Mouse (Mus musculus) intestine, postnatal 0 days (tissue): ENCODE measurements around the gene Ccdc40. TPM values are rescaled to one million over a fixed set of nuclear protein-coding genes. Genes with fewer than 3 reads are reported as not detected.

Source experiments
- ATAC-seq: fragments of 200-750 bp; cut with Nextera tagmentation; 2 replicates; pipeline ENCODE4 v1.8.0; 2017; ENCODE audit warnings: mild to moderate bottlenecking, moderate TSS enrichment, moderate library complexity
- H3K27ac ChIP-seq: fragments of 300-500 bp; sonication (generic); 2 replicates; pipeline ENCODE4 v1.5.1; 2014; ENCODE audit warnings: mild to moderate bottlenecking, low read depth, low read length, moderate library complexity
- H3K27me3 ChIP-seq: fragments of 300-500 bp; sonication (generic); replicated peaks from 2 replicates; pipeline ENCODE4 v1.6.1; 2014; ENCODE audit warnings: low read length, mixed read lengths; ENCODE audit not compliant: control insufficient read depth, insufficient read depth
- H3K36me3 ChIP-seq: fragments of 300-500 bp; sonication (generic); 2 replicates; pipeline ENCODE4 v1.6.1; 2014; ENCODE audit warnings: mild to moderate bottlenecking, moderate library complexity; ENCODE audit not compliant: control insufficient read depth, insufficient read depth
- H3K4me1 ChIP-seq: fragments of 300-500 bp; sonication (generic); replicated peaks from 2 replicates; pipeline ENCODE4 v1.6.1; 2014; ENCODE audit warnings: antibody characterized with exemption, low read length, mixed read lengths; ENCODE audit not compliant: control insufficient read depth, insufficient read depth
- H3K4me2 ChIP-seq: fragments of 300-500 bp; sonication (generic); replicated peaks from 2 replicates; pipeline ENCODE4 v1.6.1; 2014; ENCODE audit warnings: low read depth, mild to moderate bottlenecking, moderate library complexity
- H3K4me3 ChIP-seq: fragments of 300-500 bp; sonication (generic); 2 replicates; pipeline ENCODE4 v1.5.1; 2014; ENCODE audit warnings: low read depth, low read length
- H3K9ac ChIP-seq: fragments of 300-500 bp; sonication (generic); 2 replicates; pipeline ENCODE4 v1.6.1; 2014; ENCODE audit warnings: mild to moderate bottlenecking, low read depth, low read length
- H3K9me3 ChIP-seq: fragments of 300-500 bp; sonication (generic); 2 replicates; pipeline ENCODE4 v1.6.1; 2016; ENCODE audit warnings: mixed run types; ENCODE audit not compliant: control insufficient read depth
- CTCF ChIP-seq: sonication (generic); IDR thresholded peaks from 2 replicates; pipeline ENCODE4 v1.5.1; 2016; ENCODE audit warnings: low read depth, mild to moderate bottlenecking, control low read depth, antibody characterized with exemption, moderate library complexity
- WGBS: fragments of 180-500 bp; shearing (Covaris S2); extraction: QIAGEN DNeasy Blood & Tissue Kit; methylation state at CpG from one replicate; pipeline ENCODE4 v1.1.7; 2014; 5-methylcytosine and 5-hydroxymethylcytosine counted together
- polyA plus RNA-seq: library from polyadenylated mRNA; unstranded; fragments of >200 nt; fragmentation: Nextera tagmentation; extraction: Ambion mirVana; gene quantifications from 2 replicates; pipeline ENCODE4 v1.2.1, GENCODE M21; 2015

Gene Ccdc40
- polyA plus RNA-seq, 1 experiment from 2014 or later = 1.5 TPM

DNA sequence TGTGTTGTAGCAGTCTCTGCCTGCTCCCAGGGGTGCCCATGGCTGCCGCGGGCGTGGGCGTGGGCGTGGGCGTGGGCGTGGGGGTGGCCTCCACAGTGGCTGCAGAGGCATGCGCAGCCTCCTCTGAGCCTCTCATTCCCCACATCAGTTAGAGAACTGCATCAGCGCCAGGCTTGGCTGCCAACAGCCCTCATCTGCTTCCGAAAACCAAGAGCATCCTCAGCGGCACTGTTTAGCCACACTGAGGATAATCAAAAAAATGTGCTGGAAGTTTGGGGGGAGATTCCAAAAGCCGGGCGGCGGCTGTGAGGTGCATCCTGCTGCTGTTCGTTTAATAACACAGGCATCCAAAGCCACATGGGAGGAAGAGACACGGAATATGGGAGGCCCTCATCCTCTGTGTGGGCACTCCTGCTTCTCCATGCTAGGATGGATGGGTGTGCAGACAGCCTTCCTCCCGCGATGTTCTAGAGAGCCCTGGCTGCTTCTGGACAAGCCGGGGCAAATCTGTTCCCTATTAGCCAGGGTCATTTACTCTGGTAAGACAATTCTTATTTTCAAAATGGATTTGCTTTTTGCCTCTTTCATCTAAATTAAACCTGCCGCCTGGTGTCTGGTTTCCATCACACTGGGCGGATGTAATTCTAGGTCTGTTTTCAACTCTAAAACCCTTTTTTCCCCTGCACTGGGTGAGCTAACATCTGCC, 16.6 kb upstream of the Ccdc40 start:
- no peak overlapping the region for H3K4me3 ChIP-seq
- H3K9me3 ChIP-seq = no peaks in the 10 kb centered on the region
- no peak overlapping the region for H3K9ac ChIP-seq
- H3K36me3 ChIP-seq = peaks cover 21% of the 10 kb centered on the region; the same call in 1 of the 2 replicates
- TF ChIP-seq CTCF = no peak
- H3K4me1 ChIP-seq = peaks cover 13% of the 10 kb centered on the region
- no peaks in the 10 kb centered on the region for H3K27me3 ChIP-seq
- no peak for ATAC-seq
- no peak overlapping the region for H3K4me2 ChIP-seq
- H3K27ac ChIP-seq = no peak overlapping the region
- 83% methylated on average over 21 of the region's 21 CpGs for WGBS

GRCm38 (mm10) chr11:119213166-119213885, 15.0 kb upstream of the Ccdc40 start:
- 49% methylated on average over 19 of the region's 19 CpGs for WGBS
- Histone ChIP-seq H3K4me1 (peaks cover 13% of the 10 kb centered on the region), H3K9me3 (no peaks in the 10 kb centered on the region), H3K27ac (no peak overlapping the region), H3K4me3 (no peak overlapping the region), H3K4me2 (peak overlapping the region; percentile 17; the same call in 1 of the 2 replicates), H3K27me3 (no peaks in the 10 kb centered on the region), H3K36me3 (peaks cover 12% of the 10 kb centered on the region; the same call in 1 of the 2 replicates), H3K9ac (no peak overlapping the region)
- TF ChIP-seq CTCF = no peak
- no peak for ATAC-seq

DNA sequence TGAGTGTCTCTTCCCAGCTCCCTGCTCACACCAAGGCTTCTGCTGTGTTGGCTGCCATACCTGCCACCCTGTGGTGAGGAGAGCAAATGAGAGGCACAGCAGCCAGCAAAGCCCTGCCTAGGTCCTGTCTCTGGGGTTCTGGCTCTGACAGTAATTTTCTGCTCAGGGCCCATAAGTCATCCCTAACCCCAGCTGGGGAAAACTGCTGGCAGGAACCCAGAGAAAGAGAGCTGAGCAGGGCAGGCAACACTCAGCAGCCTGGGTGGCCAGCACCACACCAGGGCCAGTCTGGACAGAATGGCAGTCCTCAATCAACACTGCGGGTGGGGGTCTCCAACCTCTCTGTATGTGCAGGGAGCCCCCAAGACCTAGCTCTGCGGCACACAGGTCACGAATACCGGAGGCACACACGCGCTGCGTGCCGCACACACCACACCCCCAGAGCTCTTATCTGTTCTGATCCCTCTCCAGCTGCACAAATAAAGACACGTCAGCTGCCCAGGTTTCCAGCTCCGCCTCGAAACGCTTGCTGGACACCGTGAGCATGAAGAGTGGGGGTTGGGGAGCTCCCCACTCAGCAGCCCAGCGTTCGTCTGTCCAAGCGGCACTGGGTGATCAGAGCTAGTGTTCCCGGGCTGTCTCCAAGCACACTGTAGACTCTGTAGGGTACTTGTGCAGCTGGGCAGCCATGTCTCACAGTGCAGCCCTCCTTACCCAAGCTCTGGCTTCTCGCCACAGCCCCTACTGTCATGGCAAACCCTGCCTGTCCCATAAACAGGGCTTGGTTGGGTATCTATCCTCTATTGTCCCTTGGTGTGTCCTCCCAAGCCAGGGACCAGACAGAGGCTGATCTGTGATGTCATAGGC, 13.1 kb upstream of the Ccdc40 start:
- peak; percentile 67 for TF ChIP-seq CTCF
- peak overlapping the region; percentile 57 for H3K27ac ChIP-seq
- H3K4me1 ChIP-seq = peaks cover 13% of the 10 kb centered on the region
- H3K36me3 ChIP-seq = no peaks in the 10 kb centered on the region
- H3K4me2 ChIP-seq = peak overlapping the region; percentile 75
- 4% methylated on average over 18 of the region's 18 CpGs for WGBS
- ATAC-seq = peak; percentile 82
- H3K4me3 ChIP-seq = peak overlapping the region; percentile 21
- no peaks in the 10 kb centered on the region for H3K9me3 ChIP-seq
- no peaks in the 10 kb centered on the region for H3K27me3 ChIP-seq
- peak overlapping the region; percentile 1; the same call in 1 of the 2 replicates for H3K9ac ChIP-seq

GRCm38 (mm10) chr11:119215905-119216507, 12.4 kb upstream of the Ccdc40 start:
- peak; percentile 6; the same call in 1 of the 2 replicates for ATAC-seq
- no peak for TF ChIP-seq CTCF
- Histone ChIP-seq H3K36me3 (no peaks in the 10 kb centered on the region), H3K4me2 (peak overlapping the region; percentile 75), H3K4me1 (peaks cover 13% of the 10 kb centered on the region), H3K4me3 (peak overlapping the region; percentile 21; the same call in 1 of the 2 replicates), H3K27me3 (no peaks in the 10 kb centered on the region), H3K9ac (no peak overlapping the region), H3K9me3 (no peaks in the 10 kb centered on the region), H3K27ac (peak overlapping the region; percentile 57)
- WGBS = 29% methylated on average over 9 of the region's 9 CpGs

DNA sequence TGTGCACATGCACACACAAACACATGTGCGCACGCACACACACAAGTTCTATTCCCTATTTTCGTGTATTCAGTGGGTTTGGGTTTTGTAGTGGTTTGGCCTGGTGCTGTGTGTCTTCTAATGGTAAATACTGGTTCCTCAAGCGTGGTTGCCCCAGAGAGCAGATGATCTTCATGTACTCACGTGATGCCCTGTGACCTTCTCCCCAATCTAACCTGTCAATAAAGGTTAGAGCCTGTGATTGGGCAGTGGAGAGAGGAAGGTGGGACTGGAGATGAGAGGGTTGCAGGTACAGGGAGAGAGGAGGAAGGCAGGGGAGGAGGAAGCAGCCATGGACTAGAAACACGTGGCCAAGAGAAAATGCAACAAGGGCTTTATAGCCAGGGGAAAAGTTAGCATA, 10.5 kb upstream of the Ccdc40 start:
- Histone ChIP-seq H3K36me3 (no peaks in the 10 kb centered on the region; the same call in 1 of the 2 replicates), H3K4me1 (peaks cover 13% of the 10 kb centered on the region), H3K9me3 (no peaks in the 10 kb centered on the region), H3K27me3 (no peaks in the 10 kb centered on the region), H3K4me2 (no peak overlapping the region), H3K4me3 (no peak overlapping the region), H3K27ac (no peak overlapping the region), H3K9ac (no peak overlapping the region)
- 82% methylated on average over 6 of the region's 6 CpGs for WGBS
- no peak for ATAC-seq
- no peak for TF ChIP-seq CTCF
